Mouse (Mus musculus): Measurements from ENCODE around the gene Plekha5. TPM values are rescaled to one million over a fixed set of nuclear protein-coding genes. Genes with fewer than 3 reads are reported as not detected.
"Not testable (repeated sequence)": the region's sequence is repeated elsewhere in the genome, so short reads cannot be mapped to it uniquely, and the experiment has no call there.

Gene Plekha5
- polyA plus RNA-seq, 1 experiment from 2014 or later: 51.4 TPM

GRCm38 (mm10) chr6:140519019-140519418 lies 95.2 kb downstream of the Plekha5 start:
- no peak overlapping the region for H3K4me3 ChIP-seq (replicated peaks)
- no peak overlapping the region for H3K9ac ChIP-seq
- 0 out of 2 replicates have a peak overlapping the region, but pooled peaks have one; percentile 36 for H3K27ac ChIP-seq
- H3K9me3 ChIP-seq: no peaks in the 10 kb centered on the region
- H3K36me3 ChIP-seq (replicated peaks): no peaks in the 10 kb centered on the region
- 65% methylated on average over 13 of the region's 13 CpGs for WGBS
- no peaks in the 10 kb centered on the region for H3K27me3 ChIP-seq
- H3K4me1 ChIP-seq: peaks cover 27% of the 10 kb centered on the region
- H3K4me2 ChIP-seq: no peak overlapping the region
- no peak for ATAC-seq (ENCODE audit: low FRiP score)

DNA sequence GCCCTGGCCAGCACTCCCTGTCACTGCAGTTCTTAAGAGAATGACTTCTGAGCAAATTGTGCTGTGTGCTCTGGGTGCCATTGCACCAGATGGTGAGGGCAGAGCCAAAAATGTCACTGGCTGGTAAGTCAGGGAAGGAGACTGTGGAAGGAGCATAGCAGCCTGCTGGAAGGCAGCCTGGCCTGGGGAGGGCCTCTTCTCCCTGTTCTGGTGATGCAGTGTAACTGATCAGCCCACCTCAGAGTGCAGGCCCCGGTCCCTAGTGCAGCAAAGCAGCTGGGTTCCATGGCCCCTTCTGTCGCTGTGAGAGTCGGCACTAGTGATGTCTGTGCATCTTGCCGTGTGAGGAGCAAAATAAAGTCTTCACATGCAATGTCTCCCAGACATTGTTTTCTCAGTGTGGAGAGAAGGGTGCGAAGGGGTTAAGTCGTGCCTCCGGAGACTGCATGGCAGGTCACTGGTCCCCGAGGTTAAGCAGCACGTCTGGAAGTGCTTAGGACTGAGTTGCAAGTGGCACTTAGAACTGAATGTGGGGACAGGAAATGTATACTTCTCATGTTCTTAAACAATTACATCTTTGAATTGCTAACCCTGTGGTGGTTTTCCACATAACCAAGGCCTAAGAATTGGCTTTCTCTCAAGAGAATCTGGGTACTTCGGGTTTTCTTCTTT lies 95.8 kb downstream of the Plekha5 start:
- WGBS: 26% methylated on average over 10 of the region's 10 CpGs
- no peak overlapping the region for H3K9ac ChIP-seq
- ATAC-seq (ENCODE audit: low FRiP score): peak; percentile 41; the same call in 1 of the 2 replicates
- H3K4me1 ChIP-seq: peaks cover 23% of the 10 kb centered on the region
- no peaks in the 10 kb centered on the region for H3K9me3 ChIP-seq
- no peak overlapping the region for H3K4me2 ChIP-seq
- H3K4me3 ChIP-seq (replicated peaks): no peak overlapping the region
- H3K36me3 ChIP-seq (replicated peaks): no peaks in the 10 kb centered on the region
- H3K27ac ChIP-seq: peak overlapping the region; percentile 36; the same call in 1 of the 2 replicates
- H3K27me3 ChIP-seq: no peaks in the 10 kb centered on the region

- H3K36me3 ChIP-seq (replicated peaks): peaks cover 7% of the 10 kb centered on the region
- H3K9me3 ChIP-seq: no peaks in the 10 kb centered on the region
- 48% methylated on average over 6 of the region's 6 CpGs for WGBS
- H3K4me3 ChIP-seq (replicated peaks): no peak overlapping the region
- H3K4me1 ChIP-seq: peaks cover 19% of the 10 kb centered on the region
- no peak for ATAC-seq (ENCODE audit: low FRiP score)
- H3K27ac ChIP-seq: no peak overlapping the region
- no peak overlapping the region for H3K9ac ChIP-seq
- no peaks in the 10 kb centered on the region for H3K27me3 ChIP-seq
- no peak overlapping the region for H3K4me2 ChIP-seq
Observed at GRCm38 (mm10) chr6:140520961-140521360, 97.1 kb downstream of the Plekha5 start.

GRCm38 (mm10) chr6:140521832-140522231 lies 98.0 kb downstream of the Plekha5 start:
- 67% methylated on average over 5 of the region's 5 CpGs for WGBS
- Histone ChIP-seq H3K9ac (no peak overlapping the region), H3K36me3 (replicated peaks) (peaks cover 7% of the 10 kb centered on the region), H3K9me3 (no peaks in the 10 kb centered on the region), H3K4me3 (replicated peaks) (no peak overlapping the region), H3K4me1 (peaks cover 19% of the 10 kb centered on the region), H3K4me2 (no peak overlapping the region), H3K27ac (no peak overlapping the region), H3K27me3 (no peaks in the 10 kb centered on the region)
- ATAC-seq (ENCODE audit: low FRiP score): no peak

DNA sequence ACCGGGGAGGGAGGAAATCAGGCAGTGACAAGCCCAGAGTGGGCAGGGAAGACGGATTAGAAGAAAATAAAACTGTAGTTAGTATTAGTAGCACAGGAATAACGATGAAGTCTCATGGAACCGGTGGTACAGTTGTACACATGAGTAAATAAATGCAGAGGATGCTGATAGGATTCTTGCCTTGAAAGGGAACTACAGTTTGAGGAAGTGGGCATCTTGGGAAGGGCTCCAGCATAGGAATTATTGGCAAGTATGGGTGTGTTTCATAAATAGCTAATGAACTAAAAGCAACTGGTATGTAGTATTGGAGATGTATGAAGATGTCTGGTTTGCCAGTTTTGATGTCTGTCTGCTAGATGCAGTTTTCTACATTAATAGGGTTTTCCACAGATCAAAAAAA lies 99.7 kb downstream of the Plekha5 start:
- ATAC-seq (ENCODE audit: low FRiP score): no peak
- 92% methylated on average over 4 of the region's 4 CpGs for WGBS
- no peak overlapping the region for H3K27ac ChIP-seq
- no peak overlapping the region for H3K4me2 ChIP-seq
- H3K36me3 ChIP-seq (replicated peaks): peaks cover 16% of the 10 kb centered on the region
- H3K9me3 ChIP-seq: no peaks in the 10 kb centered on the region
- H3K27me3 ChIP-seq: no peaks in the 10 kb centered on the region
- no peak overlapping the region for H3K4me3 ChIP-seq (replicated peaks)
- peaks cover 19% of the 10 kb centered on the region for H3K4me1 ChIP-seq
- no peak overlapping the region for H3K9ac ChIP-seq

DNA sequence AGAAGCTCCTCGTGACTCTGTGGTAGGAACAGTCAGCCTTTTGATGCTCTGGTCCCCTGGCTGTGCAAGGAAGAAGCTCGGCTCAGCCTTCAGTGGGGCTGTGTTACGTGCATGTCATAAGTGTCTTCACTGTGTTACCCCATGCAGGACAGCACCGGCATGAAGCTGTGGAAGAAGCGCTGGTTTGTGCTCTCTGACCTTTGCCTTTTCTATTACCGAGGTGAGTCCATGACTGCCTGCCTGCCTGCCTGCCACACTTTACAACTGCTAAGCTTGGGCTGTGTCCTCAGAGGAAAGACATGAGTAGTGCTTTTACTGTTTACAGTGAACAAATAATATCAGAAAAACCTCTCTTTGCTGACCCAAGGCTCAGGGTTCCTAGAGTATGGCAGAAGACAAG lies 104.6 kb downstream of the Plekha5 start:
- Histone ChIP-seq H3K27me3 (no peaks in the 10 kb centered on the region), H3K4me3 (replicated peaks) (no peak overlapping the region), H3K9ac (no peak overlapping the region), H3K27ac (no peak overlapping the region), H3K9me3 (no peaks in the 10 kb centered on the region), H3K4me1 (no peaks in the 10 kb centered on the region), H3K36me3 (replicated peaks) (peaks cover 31% of the 10 kb centered on the region), H3K4me2 (no peak overlapping the region)
- WGBS: 90% methylated on average over 6 of the region's 6 CpGs
- ATAC-seq (ENCODE audit: low FRiP score): no peak

- H3K9me3 ChIP-seq; H3K4me2 ChIP-seq; H3K27ac ChIP-seq; H3K4me3 ChIP-seq (replicated peaks); H3K4me1 ChIP-seq; H3K9ac ChIP-seq; ATAC-seq (ENCODE audit: low FRiP score); H3K27me3 ChIP-seq: not testable (repeated sequence)
- H3K36me3 ChIP-seq (replicated peaks): peaks cover 49% of the 10 kb centered on the region
- WGBS: 100% methylated on average over 1 of the region's 1 CpGs
Observed at GRCm38 (mm10) chr6:140532858-140533257, 109.0 kb downstream of the Plekha5 start.

DNA sequence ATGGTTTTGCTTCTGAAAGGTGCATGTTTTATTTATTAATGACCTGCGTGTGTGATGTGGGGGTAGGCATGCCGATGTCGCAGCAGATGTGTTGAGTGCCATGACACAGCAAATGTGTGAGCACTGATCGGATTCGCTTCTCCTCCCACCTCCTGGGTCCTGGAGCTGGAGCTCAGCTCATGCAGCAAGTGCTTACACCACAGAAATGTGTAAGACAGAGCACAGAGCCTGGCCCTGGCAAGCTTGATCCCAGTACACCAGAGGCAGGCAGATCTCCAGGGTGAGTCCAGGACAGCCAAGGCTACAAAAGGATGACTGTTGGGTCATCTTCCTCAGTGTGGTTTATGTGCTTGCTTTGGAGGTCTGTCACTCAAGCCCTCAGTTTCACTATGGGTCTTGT lies 109.8 kb downstream of the Plekha5 start:
- no peak overlapping the region for H3K27ac ChIP-seq
- no peak overlapping the region for H3K4me3 ChIP-seq (replicated peaks)
- H3K27me3 ChIP-seq: no peaks in the 10 kb centered on the region
- H3K4me2 ChIP-seq: no peak overlapping the region
- no peak for ATAC-seq (ENCODE audit: low FRiP score)
- WGBS: 86% methylated on average over 5 of the region's 5 CpGs
- H3K9me3 ChIP-seq: no peaks in the 10 kb centered on the region
- H3K36me3 ChIP-seq (replicated peaks): peaks cover 43% of the 10 kb centered on the region
- no peak overlapping the region for H3K9ac ChIP-seq
- H3K4me1 ChIP-seq: no peaks in the 10 kb centered on the region

- 82% methylated on average over 8 of the region's 8 CpGs for WGBS
- peaks cover 48% of the 10 kb centered on the region for H3K36me3 ChIP-seq (replicated peaks)
- no peak for ATAC-seq (ENCODE audit: low FRiP score)
Observed at GRCm38 (mm10) chr6:140535504-140535903, 111.7 kb downstream of the Plekha5 start.

DNA sequence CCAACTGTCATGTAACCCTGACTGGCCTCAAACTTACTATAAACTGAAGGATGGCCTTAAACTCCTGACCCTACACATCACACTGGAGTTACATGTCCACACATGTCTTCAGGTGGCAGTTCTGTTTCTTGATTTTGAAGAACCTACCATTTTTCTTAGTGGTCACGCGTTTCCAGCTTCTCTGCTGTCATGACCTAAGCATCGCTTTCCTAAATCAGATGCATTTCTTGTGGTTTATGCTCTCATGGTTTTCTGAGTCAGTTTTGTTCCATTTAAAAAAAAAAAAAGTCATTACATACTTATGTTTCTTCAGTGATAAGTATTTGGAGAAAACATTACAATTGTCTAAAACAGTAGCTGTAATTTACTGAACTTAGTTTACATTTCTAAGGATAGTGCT lies 118.1 kb downstream of the Plekha5 start:
- Histone ChIP-seq H3K27ac (no peak overlapping the region), H3K36me3 (replicated peaks) (peaks cover 45% of the 10 kb centered on the region), H3K27me3 (no peaks in the 10 kb centered on the region), H3K9ac (no peak overlapping the region), H3K9me3 (no peaks in the 10 kb centered on the region), H3K4me1 (0 out of 2 replicates have a peak, but pooled peaks cover 5% of the 10 kb centered on the region), H3K4me2 (no peak overlapping the region), H3K4me3 (replicated peaks) (no peak overlapping the region)
- 97% methylated on average over 3 of the region's 3 CpGs for WGBS
- no peak for ATAC-seq (ENCODE audit: low FRiP score)

More at GRCm38 (mm10) chr6:140535504-140535903, 111.7 kb downstream of the Plekha5 start:
- Histone ChIP-seq H3K27me3 (no peaks in the 10 kb centered on the region), H3K4me2 (no peak overlapping the region), H3K4me3 (replicated peaks) (no peak overlapping the region), H3K4me1 (no peaks in the 10 kb centered on the region), H3K27ac (no peak overlapping the region), H3K9me3 (no peaks in the 10 kb centered on the region), H3K9ac (no peak overlapping the region)

DNA sequence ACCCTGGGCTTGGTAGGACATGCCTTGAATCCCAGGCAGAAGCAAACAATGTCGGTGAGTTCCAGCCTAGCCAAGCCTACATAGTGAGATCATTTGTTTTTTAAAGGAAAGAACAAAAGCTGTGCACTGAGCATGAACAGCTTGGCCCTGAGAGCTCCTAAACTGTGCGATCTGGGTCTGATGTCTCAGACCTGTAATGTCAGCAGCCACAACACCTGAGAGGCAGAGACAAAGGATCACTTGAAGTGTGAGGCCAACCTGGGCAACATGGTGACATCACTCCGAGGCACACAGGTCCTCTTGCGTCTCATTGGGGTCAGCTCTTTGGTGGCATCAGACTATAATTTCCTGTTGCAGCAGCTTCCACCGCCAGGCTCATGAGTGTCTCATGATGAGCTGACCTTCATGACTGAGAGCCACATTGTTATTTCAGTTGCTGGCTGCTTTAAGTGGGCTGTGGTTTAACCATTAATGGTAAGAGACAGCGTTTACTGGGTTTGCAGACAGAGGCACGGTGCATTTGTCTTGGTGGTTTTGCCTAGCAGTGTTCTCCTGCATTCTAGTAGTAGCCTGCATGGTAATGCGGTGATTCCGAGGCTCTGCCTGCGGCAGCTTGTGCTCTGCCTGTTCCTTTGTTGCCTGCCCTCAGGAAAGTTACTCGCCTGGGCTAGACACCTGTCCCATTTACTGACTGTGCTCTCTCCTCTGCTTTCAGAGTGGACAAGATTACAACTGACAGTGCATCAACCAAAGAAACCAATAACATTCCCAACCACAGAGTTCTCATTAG lies 119.3 kb downstream of the Plekha5 start:
- WGBS: 84% methylated on average over 11 of the region's 11 CpGs
- no peak overlapping the region for H3K4me2 ChIP-seq
- no peaks in the 10 kb centered on the region for H3K9me3 ChIP-seq
- H3K27ac ChIP-seq: no peak overlapping the region
- H3K27me3 ChIP-seq: no peaks in the 10 kb centered on the region
- H3K4me3 ChIP-seq (replicated peaks): no peak overlapping the region
- no peak for ATAC-seq (ENCODE audit: low FRiP score)
- peaks cover 6% of the 10 kb centered on the region; the same call in 1 of the 2 replicates for H3K4me1 ChIP-seq
- no peak overlapping the region for H3K9ac ChIP-seq
- peaks cover 43% of the 10 kb centered on the region for H3K36me3 ChIP-seq (replicated peaks)

- H3K4me1 ChIP-seq: peaks cover 6% of the 10 kb centered on the region; the same call in 1 of the 2 replicates
- no peak overlapping the region for H3K27ac ChIP-seq
- ATAC-seq (ENCODE audit: low FRiP score): no peak
- no peak overlapping the region for H3K4me2 ChIP-seq
- H3K36me3 ChIP-seq (replicated peaks): peaks cover 42% of the 10 kb centered on the region
- H3K9me3 ChIP-seq: no peaks in the 10 kb centered on the region
- H3K27me3 ChIP-seq: no peaks in the 10 kb centered on the region
- H3K4me3 ChIP-seq (replicated peaks): no peak overlapping the region
- no peak overlapping the region for H3K9ac ChIP-seq
- WGBS: 89% methylated on average over 8 of the region's 8 CpGs
Observed at GRCm38 (mm10) chr6:140546095-140546494, 122.2 kb downstream of the Plekha5 start.

Data from forebrain, embryonic 12.5 days (tissue).